Mouse (Mus musculus): ENCODE results near the gene Wasf2.

The Wasf2 gene

GRCm38 (mm10) chr4:133237911-133238310 is 107.6 kb downstream of the Wasf2 start:
- DNase-seq (ENCODE audit: low spot score): no peak

- DNase-seq (ENCODE audit: low spot score): peak; percentile 33
Observed at GRCm38 (mm10) chr4:133240490-133240921, 110.2 kb downstream of the Wasf2 start, which contains the start of gene Map3k6. TSS of gene Map3k6 (plus strand) at chr4:133240818.

- DNase-seq (ENCODE audit: low spot score): peak; percentile 93
Observed at GRCm38 (mm10) chr4:133240934-133241908, 110.9 kb downstream of the Wasf2 start.

GRCm38 (mm10) chr4:133241910-133242309 is 111.6 kb downstream of the Wasf2 start:
- DNase-seq (ENCODE audit: low spot score): no peak

GRCm38 (mm10) chr4:133242710-133243109 is 112.4 kb downstream of the Wasf2 start:
- no peak for DNase-seq (ENCODE audit: low spot score)

- DNase-seq (ENCODE audit: low spot score): no peak
Observed at GRCm38 (mm10) chr4:133243538-133243937, 113.2 kb downstream of the Wasf2 start.

- no peak for DNase-seq (ENCODE audit: low spot score)
Observed at GRCm38 (mm10) chr4:133244289-133244688, 114.0 kb downstream of the Wasf2 start.

GRCm38 (mm10) chr4:133247072-133247471 is 116.8 kb downstream of the Wasf2 start:
- DNase-seq (ENCODE audit: low spot score): no peak

GRCm38 (mm10) chr4:133247806-133248449 is 117.6 kb downstream of the Wasf2 start:
- DNase-seq (ENCODE audit: low spot score): no peak

Data from yolk sac, embryonic 10.5 days (tissue).